Mouse (Mus musculus): ENCODE data around the gene Eif2b3. TPM values are rescaled to one million over a fixed set of nuclear protein-coding genes. Genes with fewer than 3 reads are reported as not detected.

Eif2b3 gene
- total and polyA plus RNA-seq, 3 experiments = 7.9 to 14.6 (median 12.0) TPM

DNA sequence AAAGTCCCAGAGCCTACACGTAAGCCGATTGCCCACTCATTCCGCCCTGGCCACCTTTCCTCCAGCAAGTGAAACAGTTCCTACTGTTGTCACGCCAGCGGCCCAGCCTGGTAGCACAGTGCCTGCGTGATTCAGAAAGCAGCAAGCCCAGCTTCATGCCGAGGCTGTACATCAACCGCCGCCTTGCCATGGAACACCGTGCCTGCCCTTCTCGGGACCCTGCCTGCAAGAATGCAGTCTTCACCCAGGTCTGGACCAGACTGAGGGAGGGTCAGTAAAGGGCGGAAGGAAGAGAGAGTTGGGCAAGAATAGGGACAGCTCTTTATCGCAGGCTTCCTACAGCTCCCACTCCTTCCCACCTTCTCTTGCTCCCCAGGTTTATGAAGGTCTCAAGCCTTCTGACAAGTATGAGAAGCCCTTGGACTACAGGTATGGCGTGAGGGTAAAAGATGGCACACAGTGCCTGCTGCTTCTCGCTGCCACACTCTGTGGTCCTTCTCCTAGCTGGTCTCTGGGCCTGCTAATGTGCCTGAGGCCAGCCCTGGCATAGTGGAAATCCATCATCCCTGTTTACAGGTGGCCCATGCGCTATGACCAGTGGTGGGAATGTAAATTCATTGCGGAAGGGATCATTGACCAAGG is 19.6 kb upstream of the Eif2b3 start:
- no peak for DNase-seq
- no peaks in the 10 kb centered on the region for H3K36me3 ChIP-seq (ENCODE audit: control insufficient read depth, insufficient read depth, low read length)

DNA sequence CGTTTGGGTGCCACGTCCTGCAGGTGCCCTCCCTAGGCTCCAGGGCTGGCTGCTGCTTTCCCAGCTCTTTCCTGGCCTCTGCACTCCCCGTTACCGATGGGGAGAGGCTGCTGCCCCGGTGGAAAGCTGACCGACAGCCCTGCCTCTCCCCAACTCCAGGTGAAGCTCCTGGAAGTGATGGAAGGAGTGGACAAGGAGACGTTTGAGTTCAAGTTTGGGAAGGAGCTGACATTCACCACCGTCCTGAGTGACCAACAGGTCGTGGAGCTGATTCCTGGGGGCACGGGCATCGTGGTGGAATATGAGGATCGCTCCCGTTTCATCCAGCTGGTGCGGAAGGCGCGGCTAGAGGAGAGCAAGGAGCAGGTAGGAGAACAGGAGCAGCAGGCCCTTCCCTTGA is 17.2 kb upstream of the Eif2b3 start:
- TF ChIP-seq POLR2A (IDR thresholded peaks at IDR 0.05; ENCODE audit: insufficient read depth, low read depth, low read length) (no peak), EP300 (IDR thresholded peaks at IDR 0.05; ENCODE audit: insufficient read depth, low read depth, low read length) (no peak), CTCF (IDR thresholded peaks at IDR 0.05) (no peak)
- intact Hi-C loops (cut with DNase I) = loop anchor here (2.0 to 10.0 kb wide), 3 partner anchors 119 to 213 kb away; no protein-coding TSS in a partner anchor
- 91% methylated on average over 16 of the region's 16 CpGs for WGBS

More for the DNA sequence above, 19.6 kb upstream of the Eif2b3 start:
- H3K4me1 ChIP-seq (ENCODE audit: control insufficient read depth, insufficient read depth, low read length) = peaks cover 4% of the 10 kb centered on the region
- no peaks in the 10 kb centered on the region for H3K79me2 ChIP-seq (replicated peaks; ENCODE audit: control insufficient read depth, insufficient read depth, low read length)
- WGBS = 93% methylated on average over 17 of the region's 17 CpGs
- intact Hi-C loops (cut with DNase I) = loop anchor here (10.0 kb wide), 1 partner anchor 215 kb away; no protein-coding TSS in a partner anchor
- H3K27ac ChIP-seq = no peak overlapping the region
- H3K4me3 ChIP-seq = no peak overlapping the region
- H3K9ac ChIP-seq (ENCODE audit: low read depth, low read length) = no peak overlapping the region
- no peaks in the 10 kb centered on the region for H3K27me3 ChIP-seq (ENCODE audit: control insufficient read depth, insufficient read depth, low read length)
- TF ChIP-seq CTCF (IDR thresholded peaks at IDR 0.05) (no peak), EP300 (IDR thresholded peaks at IDR 0.05; ENCODE audit: insufficient read depth, low read depth, low read length) (no peak), POLR2A (IDR thresholded peaks at IDR 0.05; ENCODE audit: insufficient read depth, low read depth, low read length) (no peak)

DNA sequence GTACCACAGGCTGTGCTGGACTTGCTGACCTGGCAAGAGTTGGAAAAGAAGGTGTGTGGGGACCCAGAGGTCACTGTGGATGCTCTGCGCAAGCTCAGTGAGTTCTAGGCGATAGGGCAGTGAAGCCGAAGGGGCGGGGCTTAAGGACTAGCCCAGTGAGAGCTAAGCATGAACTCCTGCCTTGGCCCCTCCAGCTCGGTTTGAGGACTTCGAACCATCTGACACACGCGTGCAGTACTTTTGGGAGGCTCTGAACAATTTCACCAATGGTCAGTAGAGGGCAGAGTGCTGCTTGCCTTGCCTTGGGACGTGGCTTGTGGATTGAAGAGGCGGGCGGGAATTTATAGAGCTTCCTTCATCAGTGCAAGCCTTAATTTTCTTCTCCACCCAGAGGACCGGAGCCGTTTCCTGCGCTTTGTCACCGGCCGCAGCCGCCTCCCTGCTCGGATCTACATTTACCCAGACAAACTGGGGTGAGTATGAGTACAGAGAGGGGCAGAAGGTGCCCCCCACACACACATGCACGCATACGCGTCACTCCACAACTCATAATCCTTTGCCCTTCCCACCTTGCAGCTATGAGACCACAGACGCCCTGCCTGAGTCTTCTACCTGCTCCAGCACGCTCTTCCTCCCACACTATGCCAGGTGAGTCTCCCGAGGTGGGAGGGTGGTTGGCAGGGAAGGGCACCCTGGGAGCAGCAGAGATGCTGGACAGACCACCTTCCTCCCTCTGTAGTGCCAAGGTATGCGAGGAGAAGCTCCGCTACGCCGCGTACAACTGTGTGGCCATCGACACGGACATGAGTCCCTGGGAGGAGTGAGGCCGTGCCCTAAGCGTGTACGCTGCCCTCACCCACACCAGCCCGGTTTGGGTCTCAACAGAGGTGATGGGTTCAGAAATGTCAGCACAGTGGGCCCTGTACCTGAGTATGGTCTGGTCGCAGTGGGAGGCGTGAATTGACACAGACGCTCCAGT is 16.4 kb upstream of the Eif2b3 start:
- 55% methylated on average over 38 of the region's 38 CpGs for WGBS
- intact Hi-C loops (cut with DNase I) = loop anchor here (2.0 to 10.0 kb wide), 3 partner anchors 118 to 212 kb away; no protein-coding TSS in a partner anchor
- no peak overlapping the region for H3K27ac ChIP-seq
- H3K36me3 ChIP-seq (ENCODE audit: control insufficient read depth, insufficient read depth, low read length) = no peaks in the 10 kb centered on the region
- no peak overlapping the region for H3K9ac ChIP-seq (ENCODE audit: low read depth, low read length)
- TF ChIP-seq CTCF (IDR thresholded peaks at IDR 0.05) (peak; percentile 92), EP300 (IDR thresholded peaks at IDR 0.05; ENCODE audit: insufficient read depth, low read depth, low read length) (no peak), POLR2A (IDR thresholded peaks at IDR 0.05; ENCODE audit: insufficient read depth, low read depth, low read length) (no peak)
- DNase-seq = peak; percentile 56 to 62
- H3K27me3 ChIP-seq (ENCODE audit: control insufficient read depth, insufficient read depth, low read length) = no peaks in the 10 kb centered on the region
- H3K4me1 ChIP-seq (ENCODE audit: control insufficient read depth, insufficient read depth, low read length) = peaks cover 1% of the 10 kb centered on the region; the same call in 1 of the 2 replicates
- no peaks in the 10 kb centered on the region for H3K79me2 ChIP-seq (replicated peaks; ENCODE audit: control insufficient read depth, insufficient read depth, low read length)
- H3K4me3 ChIP-seq = no peak overlapping the region

More for the DNA sequence above, 17.2 kb upstream of the Eif2b3 start:
- Histone ChIP-seq H3K4me3 (no peak overlapping the region), H3K27me3 (ENCODE audit: control insufficient read depth, insufficient read depth, low read length) (no peaks in the 10 kb centered on the region), H3K9ac (ENCODE audit: low read depth, low read length) (no peak overlapping the region), H3K79me2 (replicated peaks; ENCODE audit: control insufficient read depth, insufficient read depth, low read length) (no peaks in the 10 kb centered on the region), H3K27ac (no peak overlapping the region), H3K4me1 (ENCODE audit: control insufficient read depth, insufficient read depth, low read length) (no peaks in the 10 kb centered on the region), H3K36me3 (ENCODE audit: control insufficient read depth, insufficient read depth, low read length) (no peaks in the 10 kb centered on the region)
- no peak for DNase-seq

DNA sequence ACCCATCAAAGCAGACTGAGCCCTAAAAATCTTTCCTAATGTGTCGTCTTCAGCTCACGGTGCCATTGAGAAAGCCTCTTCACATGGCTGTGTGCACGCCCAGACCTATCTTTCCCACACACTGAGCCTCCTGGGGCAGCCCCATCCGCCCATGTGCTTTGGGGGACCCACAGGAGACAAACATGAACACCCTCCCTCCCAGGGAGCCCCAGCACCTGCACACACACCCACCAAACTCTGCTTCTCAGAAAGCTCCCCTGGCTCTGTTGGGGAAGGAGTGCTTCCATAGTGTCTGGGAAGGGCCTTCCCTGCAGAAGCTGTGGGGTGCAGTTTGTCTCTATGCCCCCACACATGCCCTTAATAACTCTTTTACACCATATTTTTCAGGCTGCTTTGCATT is 14.6 kb upstream of the Eif2b3 start:
- Histone ChIP-seq H3K27me3 (ENCODE audit: control insufficient read depth, insufficient read depth, low read length) (no peaks in the 10 kb centered on the region), H3K4me3 (no peak overlapping the region), H3K4me1 (ENCODE audit: control insufficient read depth, insufficient read depth, low read length) (peaks cover 1% of the 10 kb centered on the region; the same call in 1 of the 2 replicates), H3K79me2 (replicated peaks; ENCODE audit: control insufficient read depth, insufficient read depth, low read length) (no peaks in the 10 kb centered on the region), H3K27ac (no peak overlapping the region), H3K36me3 (ENCODE audit: control insufficient read depth, insufficient read depth, low read length) (no peaks in the 10 kb centered on the region), H3K9ac (ENCODE audit: low read depth, low read length) (no peak overlapping the region)
- intact Hi-C loops (cut with DNase I) = loop anchor here (10.0 kb wide), 1 partner anchor 210 kb away; no protein-coding TSS in a partner anchor
- no peak for DNase-seq
- 88% methylated on average over 4 of the region's 4 CpGs for WGBS
- TF ChIP-seq EP300 (IDR thresholded peaks at IDR 0.05; ENCODE audit: insufficient read depth, low read depth, low read length) (no peak), POLR2A (IDR thresholded peaks at IDR 0.05; ENCODE audit: insufficient read depth, low read depth, low read length) (no peak), CTCF (IDR thresholded peaks at IDR 0.05) (no peak)

DNA sequence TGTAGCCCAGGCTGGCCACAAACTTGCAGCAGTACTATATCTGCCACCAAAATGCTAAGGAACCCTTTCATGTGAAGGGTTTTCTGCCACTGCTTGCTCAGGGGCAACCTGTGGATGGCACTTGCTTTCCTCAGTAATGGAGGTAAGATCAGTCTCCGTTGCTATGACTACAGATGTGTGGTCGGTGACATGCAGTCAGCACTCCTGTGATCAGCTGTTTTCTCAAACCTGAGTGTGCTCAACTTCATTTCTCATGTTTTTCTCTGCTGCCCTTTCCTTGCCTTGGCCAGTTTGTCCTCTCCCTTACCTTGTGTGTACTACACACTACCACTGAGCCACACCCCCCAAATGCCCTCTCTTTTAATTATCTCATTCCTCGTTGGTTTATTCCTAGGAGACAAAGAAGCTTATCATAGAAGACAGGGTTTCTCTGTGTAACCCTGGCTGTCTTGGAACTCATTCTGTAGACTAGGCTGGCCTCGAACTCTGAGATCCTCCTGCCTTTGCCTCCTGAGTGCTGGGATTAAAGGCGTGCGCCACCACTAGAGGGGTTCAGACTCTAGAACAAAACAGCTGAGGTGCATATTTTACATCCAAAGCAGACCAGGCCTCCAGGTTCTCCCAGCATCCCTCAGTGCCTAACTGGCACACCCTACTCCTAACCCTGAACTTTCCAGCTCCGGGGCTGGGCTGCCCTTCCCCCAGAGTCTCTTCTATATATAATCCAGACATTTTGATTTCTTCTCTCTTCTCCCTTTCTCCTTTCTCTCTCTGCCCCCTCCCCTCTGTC is 13.4 kb upstream of the Eif2b3 start:
- intact Hi-C loops (cut with DNase I) = loop anchor here (10.0 kb wide), 1 partner anchor 209 kb away; no protein-coding TSS in a partner anchor
- Histone ChIP-seq H3K4me3 (no peak overlapping the region), H3K79me2 (replicated peaks; ENCODE audit: control insufficient read depth, insufficient read depth, low read length) (no peaks in the 10 kb centered on the region), H3K27me3 (ENCODE audit: control insufficient read depth, insufficient read depth, low read length) (no peaks in the 10 kb centered on the region), H3K27ac (no peak overlapping the region), H3K9ac (ENCODE audit: low read depth, low read length) (no peak overlapping the region), H3K36me3 (ENCODE audit: control insufficient read depth, insufficient read depth, low read length) (no peaks in the 10 kb centered on the region), H3K4me1 (ENCODE audit: control insufficient read depth, insufficient read depth, low read length) (peaks cover 1% of the 10 kb centered on the region; the same call in 1 of the 2 replicates)
- TF ChIP-seq EP300 (IDR thresholded peaks at IDR 0.05; ENCODE audit: insufficient read depth, low read depth, low read length) = no peak
- no peak for TF ChIP-seq POLR2A (IDR thresholded peaks at IDR 0.05; ENCODE audit: insufficient read depth, low read depth, low read length)
- TF ChIP-seq CTCF (IDR thresholded peaks at IDR 0.05) = no peak
- 69% methylated on average over 7 of the region's 7 CpGs for WGBS
- no peak for DNase-seq

All from heart, adult 2 months (tissue).